Mouse (Mus musculus): ENCODE data around the gene C2cd5.
"Not testable (repeated sequence)": the region's sequence is repeated elsewhere in the genome, so short reads cannot be mapped to it uniquely, and the experiment has no call there.

The C2cd5 gene

DNA sequence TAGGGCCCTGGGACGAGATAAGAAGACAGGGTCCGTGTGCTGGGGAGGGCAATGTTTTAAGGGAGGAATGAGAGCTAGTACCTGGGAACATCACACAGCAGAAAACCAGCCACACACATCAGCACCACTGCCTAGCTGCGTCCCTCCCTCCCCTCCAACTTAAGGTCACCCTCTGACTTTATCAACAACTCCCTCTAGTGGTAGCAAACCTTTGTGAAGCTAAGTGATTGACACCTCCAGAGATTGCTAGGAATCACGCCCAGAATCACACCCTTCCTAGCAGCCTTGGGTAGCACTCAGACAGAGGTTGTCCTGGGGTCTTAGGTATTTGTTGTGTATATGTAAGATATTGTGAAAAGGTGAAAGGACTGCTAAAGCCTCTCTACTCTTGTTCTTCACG, 79.3 kb downstream of the C2cd5 start:
- peak; percentile 100 for DNase-seq (ENCODE audit: low read depth, low spot score)

DNA sequence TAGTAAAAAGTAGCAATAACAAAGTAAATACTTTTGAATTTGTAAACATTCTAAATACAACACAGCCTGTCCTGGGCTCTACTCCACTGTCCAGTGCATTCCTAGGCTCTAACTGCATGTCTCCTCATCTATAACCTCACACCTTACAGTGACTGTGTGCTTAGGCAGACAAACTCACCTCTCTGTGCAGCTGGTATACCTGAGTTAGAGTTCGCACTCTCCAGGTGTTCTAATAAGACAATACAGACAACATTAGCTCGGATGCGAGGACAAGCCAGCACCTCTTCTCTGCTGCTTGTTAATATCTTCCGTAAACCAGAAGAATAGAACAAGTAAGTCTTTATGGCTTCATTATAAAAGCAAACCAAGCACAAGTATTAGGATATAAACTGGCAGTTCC, 79.8 kb downstream of the C2cd5 start:
- no peak for DNase-seq (ENCODE audit: low read depth, low spot score)

DNA sequence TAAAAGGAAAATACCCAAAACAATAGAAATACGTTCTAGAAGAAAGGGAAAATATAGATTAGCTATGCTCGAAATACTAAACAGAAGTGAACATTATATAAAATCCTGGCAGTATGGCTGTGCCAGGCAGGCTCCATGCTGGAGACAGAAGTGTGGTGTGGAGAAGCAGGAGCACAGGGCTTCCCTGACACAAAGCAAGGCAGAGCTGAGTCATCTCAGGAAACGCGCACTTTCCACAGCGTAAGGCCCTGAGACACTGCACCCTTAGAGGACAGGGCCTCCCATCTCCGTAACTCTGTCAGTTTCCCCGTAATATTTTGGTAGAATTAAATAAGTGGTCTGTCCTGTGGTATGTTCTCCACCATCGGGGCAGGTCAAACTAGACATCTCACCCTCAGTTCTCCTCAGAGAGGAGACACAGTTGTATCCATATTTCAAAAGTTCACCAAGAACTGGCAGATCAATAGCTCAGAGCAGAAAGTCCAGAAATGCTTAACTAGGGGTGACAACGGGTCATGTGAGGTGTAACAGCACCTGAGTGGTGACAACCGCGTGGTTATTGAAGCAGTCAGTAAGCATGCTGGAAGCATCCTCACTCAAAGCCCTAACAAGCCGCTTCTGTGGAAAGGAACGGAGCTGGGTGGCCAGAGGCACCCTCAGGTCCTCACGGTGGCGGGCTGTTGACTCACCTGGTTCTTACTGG, 87.3 kb downstream of the C2cd5 start:
- DNase-seq (ENCODE audit: low read depth, low spot score), result no peak

DNA sequence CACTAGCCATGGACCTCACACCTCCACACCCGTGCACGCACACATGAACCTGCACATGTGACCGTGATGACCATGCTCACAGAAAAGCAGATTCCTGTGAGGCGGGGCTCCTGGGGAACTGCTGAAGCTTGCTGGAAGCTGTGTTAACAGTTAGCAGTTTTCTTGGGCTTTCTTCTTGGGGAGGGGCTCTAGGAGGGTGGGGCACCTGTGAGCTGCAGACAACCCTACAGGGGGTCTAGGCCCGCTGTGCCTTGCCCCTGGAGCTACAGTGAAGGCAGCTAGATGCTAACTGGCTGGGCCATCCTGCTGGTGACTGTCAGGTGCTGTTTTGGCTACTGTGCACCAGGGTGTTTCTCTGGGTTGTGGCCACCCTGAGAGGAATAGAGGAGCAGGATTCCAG, 91.1 kb downstream of the C2cd5 start:
- DNase-seq (ENCODE audit: low read depth, low spot score), result peak; percentile 81

DNA sequence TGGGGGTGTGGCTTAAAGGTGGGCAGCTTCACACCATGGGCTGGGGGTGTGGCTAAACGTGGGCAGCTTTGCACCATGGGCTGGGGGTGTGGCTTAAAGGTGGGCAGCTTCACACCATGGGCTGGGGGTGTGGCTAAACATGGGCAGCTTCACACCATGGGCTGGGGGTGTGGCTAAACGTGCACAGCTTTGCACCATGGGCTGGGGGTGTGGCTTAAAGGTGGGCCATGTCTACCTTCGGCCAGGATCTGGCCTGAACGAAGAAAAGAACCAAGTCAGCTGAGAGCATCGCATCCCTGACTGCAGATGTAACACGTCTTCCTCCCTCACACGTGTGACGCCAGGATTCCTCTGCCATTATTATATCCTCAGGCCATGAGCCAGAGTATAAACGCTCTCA, 94.7 kb downstream of the C2cd5 start:
- DNase-seq (ENCODE audit: low read depth, low spot score), result peak; percentile 71

DNA sequence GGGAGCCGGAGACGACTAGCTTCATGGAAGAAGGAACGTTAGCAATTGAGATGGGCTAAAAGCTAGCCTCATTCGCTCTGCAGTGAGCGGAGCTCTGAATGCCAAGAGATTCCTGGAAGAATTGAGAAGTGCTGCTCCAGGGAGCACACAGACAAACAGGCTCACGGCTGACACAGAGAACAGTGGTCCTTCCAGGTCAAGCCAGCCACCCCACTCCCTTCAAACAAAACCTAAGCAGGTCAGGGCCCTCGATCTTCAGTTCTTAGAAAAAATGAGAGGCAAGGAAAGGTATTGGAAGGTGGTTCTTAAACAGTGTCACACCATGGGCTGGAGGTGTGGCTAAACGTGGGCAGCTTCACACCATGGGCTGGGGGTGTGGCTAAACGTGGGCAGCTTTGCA, 95.1 kb downstream of the C2cd5 start:
- DNase-seq (ENCODE audit: low read depth, low spot score), result peak; percentile 70

DNA sequence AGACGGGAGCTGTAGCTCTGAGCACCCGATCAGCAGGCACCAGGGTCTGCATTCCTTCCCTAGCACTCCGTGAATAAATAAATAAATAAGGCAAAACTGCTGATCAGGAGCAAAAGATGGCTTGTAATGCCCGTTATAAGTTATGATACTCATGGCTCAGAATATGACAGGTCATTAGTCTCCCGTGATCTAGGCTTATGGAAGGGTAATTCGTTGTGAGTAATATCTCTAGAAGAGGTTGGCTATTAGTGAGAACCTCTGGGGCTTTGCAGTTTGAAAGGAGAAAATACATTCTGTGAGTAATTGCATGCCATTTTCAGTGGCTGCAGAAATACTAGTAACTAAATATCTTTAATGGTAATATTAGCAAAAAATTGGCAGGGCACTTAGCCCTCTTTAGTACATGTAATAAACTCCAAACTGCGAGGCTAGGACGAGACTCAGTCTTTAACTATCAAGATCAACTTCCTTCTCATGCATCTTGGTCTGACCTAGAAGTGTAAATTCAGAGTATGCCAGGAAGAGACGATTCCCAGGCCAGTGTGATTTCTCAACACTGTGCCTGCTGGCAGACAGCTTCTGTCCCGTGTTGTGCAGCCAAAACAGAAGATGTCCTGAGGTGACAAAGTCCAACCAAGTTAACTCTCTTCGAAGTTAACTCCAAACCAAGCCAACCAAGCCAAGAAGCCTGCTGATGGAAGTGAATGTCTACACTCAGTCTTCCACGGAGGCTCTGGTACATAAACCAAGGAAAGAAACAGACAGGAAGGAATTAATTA, 101.5 kb downstream of the C2cd5 start:
- no peak for DNase-seq (ENCODE audit: low read depth, low spot score)

DNA sequence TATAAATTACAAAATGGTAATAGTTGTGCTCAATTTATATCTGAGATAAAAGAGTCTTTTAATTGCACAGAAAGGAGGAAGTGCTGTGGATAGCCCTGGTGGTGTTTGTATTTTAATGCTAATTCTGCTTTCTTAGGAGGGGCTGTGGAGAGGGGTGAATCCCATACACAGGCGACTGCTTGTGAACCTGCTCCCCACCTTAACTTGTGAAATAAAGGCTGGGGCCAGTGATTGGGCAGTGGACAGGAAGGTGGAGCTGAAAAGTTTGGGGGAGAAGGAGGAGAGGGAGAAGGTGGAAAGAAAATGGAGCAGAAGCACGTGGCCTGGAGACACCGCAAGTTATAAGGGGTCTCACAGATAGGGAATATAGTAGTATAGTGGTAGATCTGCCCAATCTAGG, 103.1 kb downstream of the C2cd5 start:
- DNase-seq (ENCODE audit: low read depth, low spot score), result peak; percentile 74

DNA sequence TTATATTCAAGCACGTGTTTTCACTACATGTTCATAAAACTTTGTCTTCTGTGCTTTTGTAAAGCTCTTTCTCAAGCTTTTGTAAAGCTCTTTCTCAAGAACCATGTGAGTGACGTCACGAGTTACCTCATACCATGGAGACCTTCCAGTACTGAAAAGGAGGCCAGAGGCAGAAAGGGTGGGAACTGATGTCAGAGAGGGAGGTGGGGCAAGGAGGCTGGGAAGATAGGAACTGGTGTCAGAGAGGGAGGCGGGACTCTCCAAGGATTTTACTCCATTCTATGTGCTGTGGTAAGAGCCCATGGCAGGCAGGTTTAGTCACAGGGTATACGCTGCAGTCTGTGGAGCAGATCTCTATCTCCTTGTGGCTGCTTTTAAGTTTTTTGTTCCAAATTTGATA, 104.4 kb downstream of the C2cd5 start:
- DNase-seq (ENCODE audit: low read depth, low spot score), result peak; percentile 71

DNA sequence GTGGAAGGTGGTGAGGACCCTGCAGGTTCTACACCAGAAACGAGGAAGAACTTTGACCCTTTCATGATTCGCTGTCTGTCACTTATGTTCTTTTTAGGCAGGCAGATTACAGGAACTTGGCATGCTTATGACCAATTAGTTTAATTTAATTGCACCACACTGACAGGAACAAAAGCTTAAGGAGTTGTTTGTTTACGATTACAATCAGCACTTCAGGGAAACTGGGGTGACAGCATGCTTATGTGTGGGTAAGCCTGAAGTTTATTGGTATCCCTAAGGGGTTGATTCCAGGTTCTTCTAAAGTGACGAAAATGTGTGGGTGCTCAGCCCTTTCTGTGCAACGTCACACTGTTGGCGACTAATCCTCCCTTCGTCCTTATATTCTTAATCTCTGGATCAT, 105.1 kb downstream of the C2cd5 start:
- no peak for DNase-seq (ENCODE audit: low read depth, low spot score)

DNA sequence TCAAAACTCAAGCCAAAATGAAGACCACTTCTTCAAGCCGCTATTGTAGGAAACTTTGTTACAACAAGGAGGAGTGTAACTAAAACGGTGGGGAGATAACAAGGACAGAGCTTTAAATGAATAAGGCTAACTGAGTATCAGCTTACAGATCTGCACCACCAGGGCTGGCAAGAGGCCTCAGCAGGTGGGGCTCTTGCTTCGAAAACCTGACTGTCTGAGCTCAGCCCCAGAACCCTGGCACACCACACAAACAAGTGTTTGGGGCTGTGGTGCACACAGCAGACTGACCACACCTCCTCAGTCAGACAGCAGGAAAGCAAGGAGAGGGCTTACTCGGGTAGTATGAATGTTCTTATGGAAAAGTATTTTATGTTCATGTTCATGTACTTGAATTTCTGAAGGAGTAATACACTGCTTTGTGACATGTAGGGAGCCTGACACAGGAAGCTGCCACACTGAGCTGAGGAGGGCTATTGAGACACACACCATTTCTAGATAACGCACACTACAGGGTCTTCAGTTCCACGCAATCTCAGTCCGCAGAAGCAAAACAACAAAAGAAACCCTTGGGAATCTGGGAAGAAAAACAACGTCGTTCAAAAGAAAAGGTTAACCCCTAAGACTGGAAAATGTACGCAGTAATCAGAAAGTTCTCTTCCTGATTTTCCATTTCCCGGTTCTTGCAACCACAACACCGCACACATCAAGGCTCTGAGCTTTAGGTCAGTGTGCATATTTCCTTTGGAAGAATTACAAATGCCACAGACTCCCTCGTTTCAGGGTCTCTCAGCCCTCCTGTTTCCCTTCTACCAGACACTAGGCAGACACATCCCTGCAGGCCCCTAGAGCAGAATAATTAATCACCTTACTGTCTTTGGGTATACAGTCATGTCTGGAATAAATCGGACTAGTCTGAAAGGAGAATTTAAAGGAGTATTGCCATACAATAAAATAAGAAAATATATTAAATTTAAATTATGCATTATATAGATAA, 105.9 kb downstream of the C2cd5 start:
- peak; percentile 58 for DNase-seq (ENCODE audit: low read depth, low spot score)

DNA sequence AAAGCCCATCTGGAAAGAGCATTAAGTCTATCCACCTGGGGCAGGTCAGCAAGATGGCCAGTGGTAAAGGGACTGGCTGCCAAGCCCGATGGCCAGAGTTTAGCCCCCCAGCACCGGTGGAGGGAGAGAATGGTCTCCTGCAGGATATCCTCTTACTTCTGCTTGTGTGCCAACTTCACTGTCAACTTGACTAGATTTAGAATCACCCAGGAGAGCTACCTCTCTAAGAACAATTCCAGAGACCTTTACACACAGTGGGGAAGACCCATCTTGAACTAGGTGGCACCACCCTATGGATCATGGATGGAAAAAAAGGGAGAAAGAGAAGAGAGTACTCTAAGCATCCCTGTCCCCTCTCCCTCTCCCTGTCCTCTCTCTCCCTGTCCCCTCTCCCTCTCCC, 107.0 kb downstream of the C2cd5 start:
- no peak for DNase-seq (ENCODE audit: low read depth, low spot score)

DNA sequence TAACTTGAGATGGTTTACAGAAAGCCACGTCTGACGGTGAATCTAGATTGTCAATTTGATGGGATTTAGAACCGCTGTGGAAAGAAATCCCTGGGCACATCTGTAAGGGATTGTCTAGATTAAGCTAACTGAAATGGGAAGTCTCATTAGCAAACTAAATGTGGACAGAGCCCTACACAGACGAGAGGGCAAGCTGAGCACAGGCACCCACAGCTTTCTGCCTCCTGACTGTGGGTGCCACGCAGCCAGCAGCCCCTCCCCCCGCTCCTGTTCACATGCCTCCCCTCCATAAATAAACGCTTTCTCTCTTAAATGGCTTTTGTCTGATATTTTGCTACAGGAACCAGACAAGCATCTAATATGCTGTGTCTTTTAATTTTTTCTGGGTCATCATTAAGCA, 107.8 kb downstream of the C2cd5 start:
- no peak for DNase-seq (ENCODE audit: low read depth, low spot score)

DNA sequence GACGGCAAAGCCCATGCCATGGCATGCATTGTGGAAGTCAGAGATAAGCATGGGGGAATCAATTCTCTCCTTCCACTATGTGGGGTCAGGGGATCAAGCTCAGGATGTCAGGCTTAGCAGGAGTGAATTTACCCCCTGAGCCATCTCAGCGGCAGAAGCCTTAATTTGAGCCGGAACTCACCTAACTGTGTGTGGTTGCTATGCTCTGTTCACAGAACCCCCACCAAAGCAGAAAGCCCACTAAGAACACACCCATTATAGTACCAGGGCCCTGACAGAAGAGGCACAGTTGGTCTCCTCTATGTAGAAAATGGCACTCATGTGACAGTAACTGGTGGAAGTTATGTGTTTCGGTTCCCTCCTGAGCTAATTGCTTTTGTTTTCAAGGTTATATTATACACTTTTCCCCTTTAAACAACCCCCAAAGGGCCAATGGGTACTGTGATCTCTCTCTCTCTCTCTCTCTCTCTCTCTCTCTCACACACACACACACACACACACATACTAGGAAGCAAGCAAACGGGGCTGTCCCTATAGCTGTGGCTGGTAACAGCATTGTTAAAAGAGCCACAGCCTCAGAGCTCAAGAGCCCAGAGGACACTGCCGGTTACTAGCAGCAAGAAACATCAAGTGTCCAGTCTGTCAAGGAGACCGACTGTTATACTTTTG, 108.4 kb downstream of the C2cd5 start:
- DNase-seq (ENCODE audit: low read depth, low spot score), result no peak

DNA sequence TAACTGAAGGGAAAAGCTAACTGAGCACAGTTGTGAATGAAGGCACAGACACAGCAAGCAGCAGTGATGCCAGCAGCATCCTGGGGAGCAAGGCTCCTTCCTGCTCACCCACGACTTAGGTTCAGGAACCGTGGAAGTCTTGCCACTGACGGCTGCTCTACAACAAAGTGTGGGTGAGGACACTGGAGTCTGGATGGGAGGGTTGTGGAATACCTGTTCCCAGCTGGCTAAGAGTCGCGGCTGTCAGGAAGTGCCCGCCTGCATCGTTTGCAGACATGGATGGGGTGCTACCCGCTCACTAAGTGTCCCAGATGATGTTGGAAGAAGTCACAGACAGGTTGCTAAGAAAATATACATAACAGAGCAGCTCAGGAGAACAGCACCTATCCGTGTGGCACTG, 109.4 kb downstream of the C2cd5 start:
- no peak for DNase-seq (ENCODE audit: low read depth, low spot score)

DNA sequence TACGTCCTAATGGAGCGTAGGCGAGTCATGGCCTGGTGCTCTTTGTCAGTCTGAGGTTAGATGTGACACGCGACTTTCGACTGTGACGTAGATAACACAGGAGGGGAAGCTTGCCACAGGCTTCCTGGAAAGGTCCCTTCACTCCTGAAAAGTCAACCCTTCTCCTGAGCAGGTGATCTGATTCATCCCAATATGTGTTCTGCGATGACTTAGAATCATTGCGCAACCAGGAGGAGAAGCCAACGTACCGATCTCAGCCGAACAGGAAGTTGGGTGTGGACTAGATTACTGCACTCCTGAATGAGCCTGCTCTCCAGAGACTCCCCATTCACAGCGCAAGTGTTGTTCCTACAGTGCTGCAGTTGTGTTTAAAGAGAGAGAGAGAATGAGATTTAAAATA, 110.4 kb downstream of the C2cd5 start:
- DNase-seq (ENCODE audit: low read depth, low spot score), result peak; percentile 71

DNA sequence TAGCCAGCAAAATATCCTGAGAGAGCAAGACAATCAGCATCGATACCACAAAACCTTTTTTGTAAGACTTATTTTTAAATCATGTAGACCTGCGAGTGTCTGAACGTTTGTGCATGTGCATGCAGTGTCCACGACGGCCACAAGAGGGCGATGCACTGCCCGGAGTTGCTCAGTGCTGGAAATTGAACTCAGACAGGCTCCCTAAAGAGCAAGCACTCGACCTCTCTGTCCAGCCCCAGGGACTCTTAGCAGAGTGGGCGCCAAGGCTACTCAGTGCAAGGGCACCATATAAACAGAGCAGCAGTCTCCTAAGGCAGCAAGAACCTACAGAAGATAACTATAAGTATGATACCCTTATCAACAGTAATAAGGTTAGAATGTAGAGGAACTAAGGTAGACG, 111.2 kb downstream of the C2cd5 start:
- peak; percentile 88 for DNase-seq (ENCODE audit: low read depth, low spot score)

DNA sequence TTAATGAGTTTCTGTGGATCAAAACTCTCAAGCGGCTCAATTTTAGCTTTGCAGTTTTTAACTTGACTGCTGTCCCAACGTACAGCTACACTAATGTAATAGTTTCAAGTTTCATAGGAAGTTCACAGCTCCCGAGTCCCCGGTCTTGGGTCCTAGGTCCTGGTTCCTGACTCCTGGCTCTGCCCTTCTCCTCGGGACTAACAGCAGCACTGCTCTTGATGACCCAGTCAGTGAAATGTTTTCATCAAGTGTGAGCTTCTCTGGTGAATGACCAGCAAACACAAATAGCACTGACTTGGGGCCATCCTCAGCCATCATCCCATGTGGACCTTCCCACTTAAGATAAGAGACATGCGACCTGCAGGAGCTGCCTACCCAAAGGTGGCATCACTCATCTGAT, 111.7 kb downstream of the C2cd5 start:
- no peak for DNase-seq (ENCODE audit: low read depth, low spot score)

DNA sequence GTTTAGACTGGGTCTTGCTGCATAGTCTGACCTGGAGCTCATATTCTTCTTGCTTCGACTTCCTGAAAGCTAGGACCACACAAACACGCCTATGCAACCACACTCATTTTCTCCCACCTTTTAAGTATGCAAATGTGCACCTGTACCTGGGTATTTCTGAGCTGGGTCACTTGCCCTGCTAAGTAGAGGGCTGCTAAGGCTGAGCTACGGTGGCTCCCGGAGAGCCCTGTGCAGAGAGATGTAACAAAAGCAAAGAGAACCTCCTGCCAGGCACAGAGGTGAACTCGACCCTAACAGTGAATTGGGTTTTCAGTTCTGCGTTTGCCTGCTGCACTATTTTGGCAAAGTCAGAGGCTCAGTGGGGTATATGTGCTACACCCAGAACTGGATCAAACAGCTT, 112.3 kb downstream of the C2cd5 start:
- no peak for DNase-seq (ENCODE audit: low read depth, low spot score)

DNA sequence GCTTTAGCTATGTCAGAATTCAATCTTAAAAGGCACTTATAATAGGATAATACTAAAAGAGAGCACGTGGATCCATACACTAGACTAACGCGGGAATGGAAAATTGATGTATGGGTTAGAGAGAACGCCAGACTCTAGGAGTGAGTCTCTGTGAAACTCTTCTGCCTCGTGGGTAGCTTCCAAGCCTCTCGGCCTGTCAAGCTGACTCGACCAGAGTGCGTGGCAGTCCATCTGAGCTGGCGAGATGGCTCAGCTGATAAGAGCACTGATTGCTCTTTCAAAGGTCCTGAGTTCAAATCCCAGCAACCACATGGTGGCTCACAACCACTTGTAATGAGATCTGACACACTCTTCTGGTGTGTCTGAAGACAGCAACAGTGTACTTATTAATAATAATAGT, 113.2 kb downstream of the C2cd5 start:
- DNase-seq (ENCODE audit: low read depth, low spot score), result not testable (repeated sequence)

DNA sequence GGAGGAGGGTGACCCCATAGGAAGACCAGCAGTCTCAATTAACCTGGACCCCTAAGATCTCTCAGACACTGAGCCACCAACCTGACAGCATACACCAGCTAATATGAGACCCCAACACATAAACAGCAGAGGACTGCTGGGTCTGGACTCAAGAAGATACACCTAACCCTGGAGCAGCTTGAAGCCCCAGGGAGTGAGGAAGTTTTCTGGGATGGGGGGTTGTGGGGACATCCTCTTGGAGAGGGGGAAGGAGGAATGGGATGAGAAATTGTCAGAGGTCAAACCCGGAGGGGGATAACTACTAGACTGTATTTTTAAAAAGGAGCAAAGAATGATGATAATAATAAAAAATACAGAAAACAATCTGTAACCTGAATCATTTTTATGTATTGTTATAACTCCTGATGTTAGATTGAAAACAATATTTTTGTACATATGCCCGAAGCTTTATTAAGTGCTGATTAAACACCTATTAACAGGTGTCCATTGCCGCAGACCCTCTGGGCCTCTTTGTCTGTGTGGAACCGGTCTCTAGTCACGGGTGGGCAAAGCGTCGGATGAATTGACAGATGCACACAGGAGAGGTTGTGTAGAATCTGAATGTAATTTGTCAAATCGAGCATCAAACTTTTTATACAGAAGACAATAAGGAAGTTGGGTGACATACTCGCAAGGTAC, 114.2 kb downstream of the C2cd5 start:
- DNase-seq (ENCODE audit: low read depth, low spot score), result peak; percentile 59

Data from ES-CJ7 (cell line).